Mouse (Mus musculus): ENCODE results near the gene Cpa5. TPM values are rescaled to one million over a fixed set of nuclear protein-coding genes. Genes with fewer than 3 reads are reported as not detected.

The Cpa5 gene
- not detected for polyA plus RNA-seq (2014; fragmentation: Illumina TruSeq; extraction: RNeasy Lipid Tissue Mini Kit (QIAGEN cat#74804); ENCODE audit: low replicate concordance)

GRCm38 (mm10) chr6:30610710-30611109 lies at the start of gene Cpa5:
Gene Cpa5, plus strand, starts transcription at chr6:30611010.

GRCm38 (mm10) chr6:30568069-30568468 lies 42.7 kb upstream of the Cpa5 start, which contains the start of gene Cpa4:
Gene Cpa4, plus strand, starts transcription at chr6:30568369.

GRCm38 (mm10) chr6:30638674-30639268 lies 28.0 kb downstream of the Cpa5 start, which contains the start of gene Cpa1:
Gene Cpa1, plus strand, starts transcription at chr6:30639218.

Other genes with a start within 250 kb of the Cpa5 start
- gene Zc3hc1, start 220.0 kb upstream of the Cpa5 start, polyA plus RNA-seq (2014; fragmentation: Illumina TruSeq; extraction: RNeasy Lipid Tissue Mini Kit (QIAGEN cat#74804); ENCODE audit: low replicate concordance) = 0.89 TPM
- 27.2 TPM for gene Klhdc10, start 209.1 kb upstream of the Cpa5 start, polyA plus RNA-seq (2014; fragmentation: Illumina TruSeq; extraction: RNeasy Lipid Tissue Mini Kit (QIAGEN cat#74804); ENCODE audit: low replicate concordance)
- gene Tmem209, start 101.2 kb upstream of the Cpa5 start, polyA plus RNA-seq (2014; fragmentation: Illumina TruSeq; extraction: RNeasy Lipid Tissue Mini Kit (QIAGEN cat#74804); ENCODE audit: low replicate concordance) = 25.6 TPM
- gene Ssmem1, start 101.2 kb upstream of the Cpa5 start, polyA plus RNA-seq (2014; fragmentation: Illumina TruSeq; extraction: RNeasy Lipid Tissue Mini Kit (QIAGEN cat#74804); ENCODE audit: low replicate concordance) = not detected
- gene Cpa2, start 69.4 kb upstream of the Cpa5 start, polyA plus RNA-seq (2014; fragmentation: Illumina TruSeq; extraction: RNeasy Lipid Tissue Mini Kit (QIAGEN cat#74804); ENCODE audit: low replicate concordance) = 141 TPM
- gene Cpa4, start 42.6 kb upstream of the Cpa5 start, polyA plus RNA-seq (2014; fragmentation: Illumina TruSeq; extraction: RNeasy Lipid Tissue Mini Kit (QIAGEN cat#74804); ENCODE audit: low replicate concordance) = not detected
- gene Cpa1, start 28.2 kb downstream of the Cpa5 start, polyA plus RNA-seq (2014; fragmentation: Illumina TruSeq; extraction: RNeasy Lipid Tissue Mini Kit (QIAGEN cat#74804); ENCODE audit: low replicate concordance) = 56.2 TPM
- gene Cep41, start 82.7 kb downstream of the Cpa5 start, polyA plus RNA-seq (2014; fragmentation: Illumina TruSeq; extraction: RNeasy Lipid Tissue Mini Kit (QIAGEN cat#74804); ENCODE audit: low replicate concordance) = 5.6 TPM
- 1.9 TPM for gene Mest, start 112.5 kb downstream of the Cpa5 start, polyA plus RNA-seq (2014; fragmentation: Illumina TruSeq; extraction: RNeasy Lipid Tissue Mini Kit (QIAGEN cat#74804); ENCODE audit: low replicate concordance)